Mouse (Mus musculus): ENCODE measurements at regions not wholly inside any gene's neighbourhood (a gene's known extent, or its start where the extent isn't known, plus 50 kb on each side); places are given as distances from the start of the nearest gene placed in this dataset.

GRCm38 (mm10) chr8:86204421-86205229 is 363.9 kb downstream of the Phkb start:
- no peak overlapping the region for H3K27ac ChIP-seq
- no peaks in the 10 kb centered on the region for H3K36me3 ChIP-seq
- ATAC-seq (ENCODE audit: borderline replicate concordance, extremely low read depth, low FRiP score, low TSS enrichment): no peak
- H3K4me3 ChIP-seq: no peak overlapping the region
- WGBS: 56% methylated on average over 6 of the region's 6 CpGs
- no peak overlapping the region for H3K9ac ChIP-seq
- no peak overlapping the region for H3K4me2 ChIP-seq
- H3K27me3 ChIP-seq: no peaks in the 10 kb centered on the region
- H3K9me3 ChIP-seq: no peaks in the 10 kb centered on the region
- H3K4me1 ChIP-seq: no peaks in the 10 kb centered on the region

- WGBS: 64% methylated on average over 9 of the region's 9 CpGs
- Histone ChIP-seq H3K36me3 (no peaks in the 10 kb centered on the region), H3K9me3 (no peaks in the 10 kb centered on the region), H3K4me3 (no peak overlapping the region), H3K4me2 (no peak overlapping the region), H3K4me1 (no peaks in the 10 kb centered on the region), H3K27me3 (no peaks in the 10 kb centered on the region), H3K27ac (no peak overlapping the region), H3K9ac (no peak overlapping the region)
- ATAC-seq (ENCODE audit: borderline replicate concordance, extremely low read depth, low FRiP score, low TSS enrichment): no peak
These were observed 362.3 kb downstream of the Phkb start for GRCm38 (mm10) chr8:86203107-86203506.

- Histone ChIP-seq H3K9me3 (no peaks in the 10 kb centered on the region), H3K4me3 (no peak overlapping the region), H3K4me1 (no peaks in the 10 kb centered on the region), H3K4me2 (no peak overlapping the region), H3K9ac (no peak overlapping the region), H3K27me3 (no peaks in the 10 kb centered on the region), H3K27ac (no peak overlapping the region), H3K36me3 (no peaks in the 10 kb centered on the region)
- WGBS: 71% methylated on average over 4 of the region's 4 CpGs
- no peak for ATAC-seq (ENCODE audit: borderline replicate concordance, extremely low read depth, low FRiP score, low TSS enrichment)
These were observed 361.1 kb downstream of the Phkb start for GRCm38 (mm10) chr8:86201830-86202229.

GRCm38 (mm10) chr8:86192262-86192661 is 351.5 kb downstream of the Phkb start:
- Histone ChIP-seq H3K4me2 (no peak overlapping the region), H3K27ac (no peak overlapping the region), H3K27me3 (no peaks in the 10 kb centered on the region), H3K4me1 (no peaks in the 10 kb centered on the region), H3K36me3 (no peaks in the 10 kb centered on the region), H3K9ac (no peak overlapping the region), H3K4me3 (no peak overlapping the region), H3K9me3 (no peaks in the 10 kb centered on the region)
- 83% methylated on average over 4 of the region's 4 CpGs for WGBS
- no peak for ATAC-seq (ENCODE audit: borderline replicate concordance, extremely low read depth, low FRiP score, low TSS enrichment)

- Histone ChIP-seq H3K9ac (no peak overlapping the region), H3K4me3 (no peak overlapping the region), H3K27ac (no peak overlapping the region), H3K27me3 (no peaks in the 10 kb centered on the region), H3K9me3 (no peaks in the 10 kb centered on the region), H3K4me1 (no peaks in the 10 kb centered on the region), H3K4me2 (no peak overlapping the region), H3K36me3 (no peaks in the 10 kb centered on the region)
- 77% methylated on average over 5 of the region's 5 CpGs for WGBS
- ATAC-seq (ENCODE audit: borderline replicate concordance, extremely low read depth, low FRiP score, low TSS enrichment): no peak
These were observed 343.9 kb downstream of the Phkb start for GRCm38 (mm10) chr8:86184671-86185070.

- Histone ChIP-seq H3K36me3 (no peaks in the 10 kb centered on the region), H3K27ac (no peak overlapping the region), H3K4me3 (no peak overlapping the region), H3K4me1 (no peaks in the 10 kb centered on the region), H3K9ac (no peak overlapping the region), H3K27me3 (no peaks in the 10 kb centered on the region), H3K9me3 (no peaks in the 10 kb centered on the region), H3K4me2 (no peak overlapping the region)
- WGBS: 77% methylated on average over 3 of the region's 3 CpGs
- ATAC-seq (ENCODE audit: borderline replicate concordance, extremely low read depth, low FRiP score, low TSS enrichment): no peak
These were observed 340.0 kb downstream of the Phkb start for GRCm38 (mm10) chr8:86180793-86181192.

- H3K9me3 ChIP-seq: no peaks in the 10 kb centered on the region
- H3K9ac ChIP-seq: no peak overlapping the region
- H3K4me2 ChIP-seq: no peak overlapping the region
- no peak overlapping the region for H3K4me3 ChIP-seq
- H3K27me3 ChIP-seq: no peaks in the 10 kb centered on the region
- no peaks in the 10 kb centered on the region for H3K36me3 ChIP-seq
- WGBS: 53% methylated on average over 1 of the region's 1 CpGs
- no peak for ATAC-seq (ENCODE audit: borderline replicate concordance, extremely low read depth, low FRiP score, low TSS enrichment)
- no peaks in the 10 kb centered on the region for H3K4me1 ChIP-seq
- no peak overlapping the region for H3K27ac ChIP-seq
These were observed 329.3 kb downstream of the Phkb start for GRCm38 (mm10) chr8:86170091-86170490.

GRCm38 (mm10) chr8:86164818-86165217 is 324.1 kb downstream of the Phkb start:
- Histone ChIP-seq H3K4me3 (no peak overlapping the region), H3K4me2 (no peak overlapping the region), H3K36me3 (no peaks in the 10 kb centered on the region), H3K9me3 (no peaks in the 10 kb centered on the region), H3K27ac (no peak overlapping the region), H3K27me3 (no peaks in the 10 kb centered on the region), H3K4me1 (no peaks in the 10 kb centered on the region), H3K9ac (no peak overlapping the region)
- no peak for ATAC-seq (ENCODE audit: borderline replicate concordance, extremely low read depth, low FRiP score, low TSS enrichment)
- 82% methylated on average over 2 of the region's 2 CpGs for WGBS

GRCm38 (mm10) chr8:86159074-86159783 is 318.5 kb downstream of the Phkb start:
- no peak overlapping the region for H3K9ac ChIP-seq
- WGBS: 81% methylated on average over 6 of the region's 6 CpGs
- no peaks in the 10 kb centered on the region for H3K36me3 ChIP-seq
- H3K9me3 ChIP-seq: no peaks in the 10 kb centered on the region
- H3K27ac ChIP-seq: no peak overlapping the region
- H3K4me2 ChIP-seq: no peak overlapping the region
- no peaks in the 10 kb centered on the region for H3K27me3 ChIP-seq
- no peak for ATAC-seq (ENCODE audit: borderline replicate concordance, extremely low read depth, low FRiP score, low TSS enrichment)
- H3K4me3 ChIP-seq: no peak overlapping the region
- no peaks in the 10 kb centered on the region for H3K4me1 ChIP-seq

- Histone ChIP-seq H3K4me3 (no peak overlapping the region), H3K27ac (no peak overlapping the region), H3K4me2 (no peak overlapping the region), H3K9me3 (no peaks in the 10 kb centered on the region), H3K9ac (no peak overlapping the region), H3K36me3 (no peaks in the 10 kb centered on the region), H3K27me3 (no peaks in the 10 kb centered on the region), H3K4me1 (no peaks in the 10 kb centered on the region)
- WGBS: 34% methylated on average over 6 of the region's 6 CpGs
- no peak for ATAC-seq (ENCODE audit: borderline replicate concordance, extremely low read depth, low FRiP score, low TSS enrichment)
These were observed 306.8 kb downstream of the Phkb start for GRCm38 (mm10) chr8:86147586-86147985.

- Histone ChIP-seq H3K36me3 (no peaks in the 10 kb centered on the region), H3K9me3 (no peaks in the 10 kb centered on the region), H3K27me3 (no peaks in the 10 kb centered on the region), H3K4me2 (no peak overlapping the region), H3K27ac (no peak overlapping the region), H3K9ac (no peak overlapping the region), H3K4me3 (no peak overlapping the region), H3K4me1 (no peaks in the 10 kb centered on the region)
- WGBS: 59% methylated on average over 2 of the region's 2 CpGs
- no peak for ATAC-seq (ENCODE audit: borderline replicate concordance, extremely low read depth, low FRiP score, low TSS enrichment)
These were observed 284.5 kb downstream of the Phkb start for GRCm38 (mm10) chr8:86125244-86125643.

GRCm38 (mm10) chr8:86124655-86125054 is 283.9 kb downstream of the Phkb start:
- Histone ChIP-seq H3K27me3 (no peaks in the 10 kb centered on the region), H3K4me2 (no peak overlapping the region), H3K36me3 (no peaks in the 10 kb centered on the region), H3K9me3 (no peaks in the 10 kb centered on the region), H3K27ac (no peak overlapping the region), H3K4me3 (no peak overlapping the region), H3K9ac (no peak overlapping the region), H3K4me1 (no peaks in the 10 kb centered on the region)
- no peak for ATAC-seq (ENCODE audit: borderline replicate concordance, extremely low read depth, low FRiP score, low TSS enrichment)
- WGBS: 71% methylated on average over 1 of the region's 1 CpGs

All from lung, embryonic 15.5 days (tissue).